Mouse (Mus musculus): ENCODE results near the gene Cpped1.

DNA sequence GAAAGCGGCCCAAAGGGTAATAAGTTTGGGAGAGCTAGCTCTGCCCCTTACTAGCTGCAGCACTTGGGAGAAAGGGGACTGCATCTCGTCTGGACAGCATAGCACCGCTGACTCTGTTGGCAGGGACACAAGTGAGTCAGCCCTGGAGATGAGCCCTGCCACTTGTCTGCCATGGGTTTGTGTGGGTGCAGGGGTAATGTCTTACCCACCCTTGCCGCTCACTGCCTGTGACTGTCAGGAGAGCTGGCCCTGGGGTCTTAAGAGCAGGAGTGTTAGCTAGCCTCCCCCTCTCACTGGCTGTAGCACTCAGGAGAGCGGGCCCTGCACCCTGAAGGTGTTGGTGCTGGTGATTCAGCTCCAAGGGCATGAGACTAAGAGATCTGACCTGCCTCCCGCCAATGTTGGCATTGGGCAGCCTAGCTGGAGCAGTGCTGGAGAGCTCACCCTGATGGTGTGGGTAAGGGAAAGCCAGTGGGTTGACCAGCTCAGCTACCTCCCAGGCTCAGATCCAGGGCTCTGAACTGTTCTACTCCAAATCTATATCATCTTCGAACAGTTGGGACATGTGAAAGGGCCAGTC is 107.2 kb downstream of the Cpped1 start:
- TF ChIP-seq POLR2A (IDR thresholded peaks at IDR 0.05; ENCODE audit: control insufficient read depth, extremely low read depth, insufficient read depth, low read length, poor library complexity) (no peak), CTCF (IDR thresholded peaks at IDR 0.05; ENCODE audit: borderline replicate concordance, control insufficient read depth, extremely low read depth, insufficient read depth, low read length, poor library complexity) (no peak)
